Comparison of ENCODE assay signal across 8 mouse cellular contexts in the genomic region with DNA sequence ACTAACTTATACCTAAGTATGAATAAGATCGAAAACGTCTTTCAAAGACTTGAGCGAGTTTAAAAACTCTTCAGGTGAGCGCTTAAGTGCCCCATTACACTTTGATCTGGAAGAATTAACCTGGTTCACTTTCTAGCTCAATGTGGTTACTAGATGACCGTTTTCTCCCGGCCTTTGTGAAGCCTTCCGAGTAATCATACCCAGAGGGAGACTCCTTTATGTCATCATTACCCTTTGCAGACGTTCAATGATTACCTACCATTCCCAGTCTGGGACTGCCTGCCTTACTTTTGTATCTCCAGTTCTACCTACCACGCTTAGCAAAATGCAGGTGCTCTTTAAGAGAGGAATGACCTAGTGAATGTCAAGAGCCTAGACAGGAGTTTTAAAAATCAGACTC. TPM values are rescaled to one million over a fixed set of nuclear protein-coding genes. Genes with fewer than 3 reads are reported as not detected.
A peak's percentile ranks its signal among the peaks of the same experiment; 100 is the strongest.
DNase-seq lines count a peak whose midpoint lies in the region; ATAC-seq and TF ChIP-seq lines count a peak whose summit lies in the region.

A gene (plus strand): TSS at position 301 of the 400 bp plus-strand sequence.

- no peak for DNase-seq in cerebellum, adult 2 months
- no peak for DNase-seq in cerebellum, adult 11-12 months
- DNase-seq in ES-E14 (ENCODE audit: low read depth, low spot score) = no peak
- DNase-seq in hindbrain, embryonic 10.5 days (ENCODE audit: low spot score) = no peak
- no peak for DNase-seq in cerebellum, postnatal 36 days

- no peak for TF ChIP-seq POLR2A in cerebellum, adult 2 months (IDR thresholded peaks at IDR 0.05; ENCODE audit: borderline replicate concordance, insufficient read depth, low read length)
- no peak for TF ChIP-seq POLR2A in small intestine, adult 2 months (IDR thresholded peaks at IDR 0.05; ENCODE audit: low read depth, low read length)

- no peaks in the 10 kb centered on the region for H3K9me3 ChIP-seq in ES-E14 (ENCODE audit: control insufficient read depth, insufficient read depth, low read depth, low read length)
- H3K9me3 ChIP-seq in forebrain, embryonic 12.5 days = no peaks in the 10 kb centered on the region
- no peaks in the 10 kb centered on the region for H3K9me3 ChIP-seq in hindbrain, embryonic 10.5 days
- no peaks in the 10 kb centered on the region for H3K9me3 ChIP-seq in limb, embryonic 13.5 days

- TF ChIP-seq CTCF in cerebellum, adult 2 months (IDR thresholded peaks at IDR 0.05; ENCODE audit: borderline replicate concordance, insufficient read depth, low read depth, low read length) = no peak
- TF ChIP-seq CTCF in small intestine, adult 2 months (IDR thresholded peaks at IDR 0.05; ENCODE audit: extremely low read depth, insufficient read length, insufficient replicate concordance, low read depth, low read length) = no peak

- no peak for ATAC-seq in forebrain, embryonic 12.5 days (ENCODE audit: low FRiP score)
- ATAC-seq in limb, embryonic 13.5 days (ENCODE audit: low FRiP score, low read depth) = no peak

- H3K4me2 ChIP-seq in forebrain, embryonic 12.5 days = peak within 1 kb of the TSS; percentile 67
- peak within 1 kb of the TSS; percentile 61 for H3K4me2 ChIP-seq in limb, embryonic 13.5 days (replicated peaks)

- H3K4me1 ChIP-seq in cerebellum, adult 2 months (ENCODE audit: control insufficient read depth, insufficient read depth, low read length) = peaks cover 2% of the 10 kb centered on the region; the same call in 1 of the 2 replicates
- peaks cover 0 to 7% of the 10 kb centered on the region in 2 experiments; a peak in 3 of 4 replicates for H3K4me1 ChIP-seq in ES-E14 (ENCODE audit: control insufficient read depth in 2 of 2, insufficient read depth in 2 of 2, low read length in 2 of 2, poor library complexity in 1 of 2)
- H3K4me1 ChIP-seq in forebrain, embryonic 12.5 days = peaks cover 28% of the 10 kb centered on the region
- peaks cover 34% of the 10 kb centered on the region for H3K4me1 ChIP-seq in hindbrain, embryonic 10.5 days (replicated peaks)
- H3K4me1 ChIP-seq in limb, embryonic 13.5 days = peaks cover 28% of the 10 kb centered on the region
- peaks cover 5% of the 10 kb centered on the region for H3K4me1 ChIP-seq in small intestine, adult 2 months (ENCODE audit: control insufficient read depth, insufficient read depth, insufficient read length, low read length)

- peak within 1 kb of the TSS; percentile 89 for H3K9ac ChIP-seq in ES-E14 (ENCODE audit: insufficient read depth, low read depth, low read length, poor library complexity, severe bottlenecking)
- H3K9ac ChIP-seq in forebrain, embryonic 12.5 days = peak within 1 kb of the TSS; percentile 53
- H3K9ac ChIP-seq in limb, embryonic 13.5 days = peak within 1 kb of the TSS; percentile 54

- no peaks in the 10 kb centered on the region for H3K36me3 ChIP-seq in ES-E14 (ENCODE audit: control insufficient read depth, insufficient read depth, low read length, poor library complexity, severe bottlenecking)
- no peaks in the 10 kb centered on the region for H3K36me3 ChIP-seq in forebrain, embryonic 12.5 days (replicated peaks)
- no peaks in the 10 kb centered on the region for H3K36me3 ChIP-seq in hindbrain, embryonic 10.5 days
- no peaks in the 10 kb centered on the region for H3K36me3 ChIP-seq in limb, embryonic 13.5 days
- H3K36me3 ChIP-seq in small intestine, adult 2 months (ENCODE audit: control insufficient read depth, insufficient read depth, low read length) = no peaks in the 10 kb centered on the region

- H3K27ac ChIP-seq in cerebellum, adult 2 months (ENCODE audit: insufficient read depth, low read length) = peak within 1 kb of the TSS; percentile 93
- H3K27ac ChIP-seq in ES-E14 (ENCODE audit: insufficient read depth, low read depth, low read length, poor library complexity, severe bottlenecking) = peak within 1 kb of the TSS; percentile 98
- H3K27ac ChIP-seq in forebrain, embryonic 12.5 days = peak within 1 kb of the TSS; percentile 96
- H3K27ac ChIP-seq in hindbrain, embryonic 10.5 days = peak within 1 kb of the TSS; percentile 96
- H3K27ac ChIP-seq in limb, embryonic 13.5 days = peak within 1 kb of the TSS; percentile 84
- H3K27ac ChIP-seq in small intestine, adult 2 months (ENCODE audit: insufficient read depth, low read depth, low read length) = peak within 1 kb of the TSS; percentile 97

- peak within 1 kb of the TSS; percentile 75 for H3K4me3 ChIP-seq in cerebellum, adult 2 months (replicated peaks; ENCODE audit: insufficient read depth, low read depth, low read length)
- peak within 1 kb of the TSS; percentile 80 to 91 for H3K4me3 ChIP-seq in ES-E14 (ENCODE audit: insufficient read depth in 1 of 2, low read depth in 1 of 2, low read length in 2 of 2, poor library complexity in 1 of 2, severe bottlenecking in 1 of 2)
- H3K4me3 ChIP-seq in forebrain, embryonic 12.5 days (replicated peaks) = peak within 1 kb of the TSS; percentile 99
- peak within 1 kb of the TSS; percentile 88 for H3K4me3 ChIP-seq in hindbrain, embryonic 10.5 days
- H3K4me3 ChIP-seq in limb, embryonic 13.5 days = peak within 1 kb of the TSS; percentile 94
- H3K4me3 ChIP-seq in small intestine, adult 2 months (ENCODE audit: low read depth, low read length) = peak within 1 kb of the TSS; percentile 75

- 27% methylated on average over 9 of the region's 9 CpGs for WGBS in cerebellum, adult 2 months
- 32% methylated on average over 9 of the region's 9 CpGs for WGBS in forebrain, embryonic 12.5 days
- 38% methylated on average over 9 of the region's 9 CpGs for WGBS in hindbrain, embryonic 10.5 days
- WGBS in limb, embryonic 13.5 days = 34% methylated on average over 9 of the region's 9 CpGs
- 8% methylated on average over 9 of the region's 9 CpGs for WGBS in small intestine, adult 2 months

- H3K27me3 ChIP-seq in cerebellum, adult 2 months (ENCODE audit: control insufficient read depth, insufficient read depth, low read length) = no peaks in the 10 kb centered on the region
- H3K27me3 ChIP-seq in forebrain, embryonic 12.5 days = no peaks in the 10 kb centered on the region
- H3K27me3 ChIP-seq in hindbrain, embryonic 10.5 days (ENCODE audit: insufficient read depth, poor library complexity, severe bottlenecking) = no peaks in the 10 kb centered on the region
- no peaks in the 10 kb centered on the region for H3K27me3 ChIP-seq in limb, embryonic 13.5 days
- H3K27me3 ChIP-seq in small intestine, adult 2 months (ENCODE audit: control insufficient read depth, insufficient read depth, low read length) = no peaks in the 10 kb centered on the region

- in situ Hi-C loops in ES-E14 (cut with MboI; ENCODE audit: low sequenced_read_pairs in 2 of 2, unreplicated experiment in 2 of 2) = no loop called here

TF ChIP-seq in ES-E14, 5 proteins besides CTCF, POLR2A, EP300 and RAD21:
- TF ChIP-seq ZC3H11A (IDR thresholded peaks at IDR 0.05; ENCODE audit: borderline replicate concordance, low read depth, low read length) (no peak), ZNF384 (IDR thresholded peaks at IDR 0.05; ENCODE audit: low read depth, low read length) (no peak), HCFC1 (IDR thresholded peaks at IDR 0.05; ENCODE audit: borderline replicate concordance, insufficient read depth, low read length) (no peak), CHD2 (IDR thresholded peaks at IDR 0.05; ENCODE audit: low read depth, low read length) (no peak), MAFK (IDR thresholded peaks at IDR 0.05; ENCODE audit: insufficient read depth, low read depth, low read length) (no peak)

RNA-seq across cellular contexts. Expression of the gene that starts here (rescaled TPM):
- 138 and 142 TPM in 2 replicates for polyA plus RNA-seq in cerebellum, adult 2 months (2012; rRNA removed)
- 75.9 and 77.3 TPM in 2 replicates for total RNA-seq in ES-E14 (2012; rRNA removed)
- polyA plus RNA-seq in forebrain, embryonic 12.5 days (2016; fragmentation: Nextera tagmentation; extraction: Ambion mirVana) = 106 and 108 TPM in 2 replicates
- polyA plus RNA-seq in hindbrain, embryonic 10.5 days (2016; fragmentation: Nextera tagmentation; extraction: Ambion mirVana) = 61.9 and 62.0 TPM in 2 replicates
- 69.2 and 69.7 TPM in 2 replicates for polyA plus RNA-seq in limb, embryonic 13.5 days (2015; fragmentation: Nextera tagmentation; extraction: Ambion mirVana)
- polyA plus RNA-seq in small intestine, adult 2 months (2012; rRNA removed) = 8.2 and 17.6 TPM in 2 replicates
